Mouse (Mus musculus) kidney, adult 9 months (tissue): ENCODE data around the gene B4galt5.
A peak's percentile ranks its signal among the peaks of the same experiment; 100 is the strongest.

Experiments used
- DNase-seq: peaks from one replicate; pipeline ENCODE4 v3.0.0; 2022

Gene B4galt5

GRCm38 (mm10) chr2:167302641-167303040 lies 46.3 kb downstream of the B4galt5 start:
- DNase-seq: no peak

GRCm38 (mm10) chr2:167302031-167302430 lies 47.0 kb downstream of the B4galt5 start:
- DNase-seq: peak; percentile 66

- no peak for DNase-seq
These were observed 47.4 kb downstream of the B4galt5 start for GRCm38 (mm10) chr2:167301601-167302000.

GRCm38 (mm10) chr2:167300943-167301497 lies 48.0 kb downstream of the B4galt5 start:
- peak; percentile 7 for DNase-seq

- peak; percentile 14 for DNase-seq
These were observed 48.9 kb downstream of the B4galt5 start for GRCm38 (mm10) chr2:167299861-167300667.

DNA sequence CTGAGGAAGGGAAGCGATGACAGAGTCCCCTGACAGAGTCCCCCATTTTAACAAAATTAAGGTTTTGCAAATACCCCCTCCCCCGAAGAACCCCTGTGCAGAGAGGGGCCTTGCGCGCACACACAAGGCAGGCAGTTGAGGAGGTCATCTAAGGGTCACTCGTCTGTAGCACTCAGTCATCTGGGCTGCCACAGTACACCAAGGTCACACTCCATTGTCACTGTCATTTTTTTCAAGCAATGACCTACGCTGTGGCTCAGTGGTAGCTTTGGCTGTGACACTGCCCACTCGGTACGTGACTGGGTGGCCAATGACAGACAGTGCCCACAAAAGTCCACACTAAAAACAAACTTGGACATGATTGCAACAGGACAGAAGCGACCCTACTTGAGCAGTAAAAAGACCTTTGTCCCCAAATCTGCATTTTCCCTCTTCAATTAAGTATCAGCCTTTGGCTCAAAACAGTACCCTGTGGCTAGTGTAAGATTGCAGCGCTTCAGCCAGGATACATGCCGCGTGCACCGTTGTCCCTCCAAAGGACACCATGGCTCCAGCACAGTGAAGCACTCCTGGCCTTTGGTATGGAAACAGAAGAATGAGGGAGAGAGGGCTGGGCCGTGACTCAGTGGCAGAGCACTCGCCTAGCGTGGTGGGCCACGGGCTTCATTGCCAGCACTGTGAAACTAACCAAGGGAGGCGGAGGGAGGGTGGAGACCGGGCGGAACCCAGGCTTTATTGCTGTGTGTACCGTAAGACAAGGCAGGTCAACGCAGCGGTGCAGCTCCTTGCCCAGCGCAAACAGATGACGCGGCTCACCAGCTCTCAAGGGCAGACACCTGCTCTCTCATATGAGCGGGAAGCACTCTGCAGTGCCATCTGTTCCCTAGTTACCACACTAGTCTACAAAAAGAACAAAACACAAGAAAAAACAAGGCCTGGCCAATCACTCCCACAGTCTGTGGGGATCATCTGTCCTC lies 50.0 kb downstream of the B4galt5 start:
- peak; percentile 11 for DNase-seq

DNA sequence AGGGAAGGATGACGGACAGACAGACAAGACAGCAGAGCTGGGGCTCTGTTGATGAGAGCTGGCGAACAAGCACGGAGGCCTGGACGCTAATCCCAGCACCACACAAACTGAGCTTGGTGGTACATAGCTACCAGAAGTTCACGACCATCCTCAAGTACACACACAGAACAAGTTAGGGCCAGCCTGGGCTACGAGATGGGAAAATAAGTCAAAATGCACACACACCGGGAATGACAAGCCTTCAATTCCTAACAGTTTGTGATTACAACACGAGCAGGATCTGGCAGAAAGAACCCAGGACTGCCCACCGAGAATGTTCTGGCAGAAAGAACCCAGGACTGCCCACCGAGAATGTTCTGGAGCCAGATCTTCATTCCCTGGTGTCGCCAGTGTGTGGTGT lies 51.0 kb downstream of the B4galt5 start:
- DNase-seq: no peak

DNA sequence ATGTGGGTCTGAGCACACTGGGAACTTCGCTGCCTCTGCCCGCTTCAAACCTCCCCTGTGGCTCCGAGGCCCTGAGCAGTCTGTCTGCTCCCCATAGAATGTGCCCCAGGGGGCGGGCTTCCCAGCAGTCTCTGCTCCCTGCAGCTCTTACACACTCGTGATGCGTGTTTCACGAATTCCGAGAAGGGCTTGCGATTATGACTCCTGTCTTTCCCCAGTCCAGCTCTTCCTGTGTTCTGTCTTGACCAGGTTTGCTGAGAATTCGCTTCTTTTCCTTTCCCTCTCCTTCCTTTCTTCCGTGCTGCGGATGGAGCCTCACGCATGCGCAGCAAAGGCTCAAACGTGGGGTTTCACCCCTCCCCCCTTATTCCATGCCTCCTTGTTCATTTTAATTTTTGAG lies 54.1 kb downstream of the B4galt5 start:
- DNase-seq: no peak

DNA sequence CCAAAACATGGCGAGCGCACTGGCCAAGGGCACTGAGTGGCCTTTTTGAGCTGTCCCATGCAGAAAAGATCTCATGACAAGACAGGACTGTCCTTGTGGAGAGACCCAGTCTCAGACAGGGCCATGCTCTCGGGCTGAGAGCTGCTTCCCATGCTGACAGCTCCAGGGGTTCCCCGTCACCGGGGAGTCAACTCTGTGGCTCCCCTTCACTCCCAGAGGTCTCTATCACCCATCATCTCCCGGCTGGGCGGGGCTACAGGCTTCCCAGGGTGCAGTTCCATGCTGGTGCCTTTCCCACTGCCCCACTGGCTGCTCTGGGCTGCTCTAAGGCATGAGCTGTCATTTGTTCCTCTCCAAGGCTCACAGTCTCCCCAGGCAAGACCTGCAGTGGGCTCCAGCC lies 54.8 kb downstream of the B4galt5 start:
- peak; percentile 1 for DNase-seq

DNA sequence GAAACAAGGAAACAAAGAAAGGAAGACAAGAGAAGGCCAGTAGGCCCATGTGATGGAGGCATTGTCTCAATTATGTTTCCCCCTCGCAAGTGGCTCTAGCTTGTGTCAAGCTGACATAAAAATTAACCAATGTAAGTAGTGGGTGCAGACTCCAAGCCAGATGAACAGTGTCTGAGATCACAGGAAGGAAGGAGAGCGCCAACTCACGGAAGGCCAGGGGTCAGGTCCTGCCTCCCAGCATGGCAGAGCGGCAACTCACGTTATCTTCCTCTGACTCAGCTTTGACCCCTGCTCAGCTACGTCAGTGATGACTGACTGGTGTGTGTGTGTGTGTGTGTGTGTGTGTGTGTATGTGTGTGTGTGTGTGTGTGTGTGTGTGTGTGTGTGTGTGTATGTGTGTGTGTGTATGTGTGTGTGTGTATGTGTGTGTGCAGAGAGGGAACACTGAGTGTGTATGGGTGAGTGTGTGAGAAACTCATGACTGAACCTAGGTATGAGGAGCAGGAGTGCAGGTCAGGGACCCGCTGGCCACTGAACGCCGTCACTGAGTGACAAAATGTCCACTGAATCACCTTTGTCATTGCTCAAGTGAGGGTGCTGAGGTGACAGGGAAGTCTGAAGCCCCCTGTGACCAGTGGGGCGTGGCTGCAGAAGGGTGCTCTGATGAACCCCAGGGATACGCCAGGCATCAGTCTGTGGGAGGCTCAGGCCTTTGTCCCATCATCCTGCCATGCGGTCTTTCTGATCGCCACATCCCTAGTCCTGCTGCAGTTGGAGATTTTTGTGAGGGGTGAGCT lies 55.5 kb downstream of the B4galt5 start:
- DNase-seq: peak; percentile 54

GRCm38 (mm10) chr2:167292854-167293253 lies 56.1 kb downstream of the B4galt5 start:
- peak; percentile 3 for DNase-seq

GRCm38 (mm10) chr2:167292151-167292591 lies 56.8 kb downstream of the B4galt5 start:
- peak; percentile 9 for DNase-seq

DNA sequence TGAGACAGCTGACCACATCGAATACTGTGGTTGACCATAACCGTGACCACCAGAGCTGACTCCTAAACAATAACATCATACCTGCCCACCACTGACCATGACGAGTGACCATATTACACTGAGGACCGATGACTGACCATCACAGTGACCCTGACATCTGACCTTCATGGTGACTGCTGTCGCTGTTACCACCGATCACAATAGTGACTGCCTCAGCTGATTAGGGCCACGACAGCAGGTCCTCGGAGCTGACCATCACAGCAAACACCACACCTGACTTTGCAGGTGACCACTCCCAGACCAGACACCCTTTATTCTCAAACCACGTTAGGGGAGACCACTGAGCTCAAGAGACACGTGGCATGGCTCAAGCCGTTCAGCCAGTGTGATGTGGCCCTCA lies 57.3 kb downstream of the B4galt5 start:
- peak; percentile 3 for DNase-seq

DNA sequence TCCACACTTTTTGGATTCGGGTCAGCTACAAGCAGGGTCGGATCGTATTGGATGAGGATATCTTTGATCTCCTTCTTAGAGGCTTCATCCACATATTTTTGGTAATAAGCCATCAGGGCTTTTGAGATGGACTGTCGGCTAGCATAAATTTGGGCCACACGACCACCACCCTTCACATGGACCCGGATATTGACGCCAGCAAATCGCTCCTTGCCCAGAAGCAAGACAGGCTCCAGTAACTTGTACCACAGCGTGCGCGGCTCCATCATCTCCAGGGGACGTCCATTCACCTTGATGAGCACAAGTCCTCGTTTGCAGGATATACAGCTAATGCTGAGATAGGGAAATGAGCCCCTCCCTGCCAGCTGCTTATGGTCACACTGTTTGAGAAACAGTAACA lies 67.5 kb downstream of the B4galt5 start:
- peak; percentile 2 for DNase-seq

- DNase-seq: no peak
These were observed 68.0 kb downstream of the B4galt5 start for GRCm38 (mm10) chr2:167280986-167281310.

- DNase-seq: peak; percentile 75
These were observed 68.6 kb downstream of the B4galt5 start for GRCm38 (mm10) chr2:167280090-167280985.

DNA sequence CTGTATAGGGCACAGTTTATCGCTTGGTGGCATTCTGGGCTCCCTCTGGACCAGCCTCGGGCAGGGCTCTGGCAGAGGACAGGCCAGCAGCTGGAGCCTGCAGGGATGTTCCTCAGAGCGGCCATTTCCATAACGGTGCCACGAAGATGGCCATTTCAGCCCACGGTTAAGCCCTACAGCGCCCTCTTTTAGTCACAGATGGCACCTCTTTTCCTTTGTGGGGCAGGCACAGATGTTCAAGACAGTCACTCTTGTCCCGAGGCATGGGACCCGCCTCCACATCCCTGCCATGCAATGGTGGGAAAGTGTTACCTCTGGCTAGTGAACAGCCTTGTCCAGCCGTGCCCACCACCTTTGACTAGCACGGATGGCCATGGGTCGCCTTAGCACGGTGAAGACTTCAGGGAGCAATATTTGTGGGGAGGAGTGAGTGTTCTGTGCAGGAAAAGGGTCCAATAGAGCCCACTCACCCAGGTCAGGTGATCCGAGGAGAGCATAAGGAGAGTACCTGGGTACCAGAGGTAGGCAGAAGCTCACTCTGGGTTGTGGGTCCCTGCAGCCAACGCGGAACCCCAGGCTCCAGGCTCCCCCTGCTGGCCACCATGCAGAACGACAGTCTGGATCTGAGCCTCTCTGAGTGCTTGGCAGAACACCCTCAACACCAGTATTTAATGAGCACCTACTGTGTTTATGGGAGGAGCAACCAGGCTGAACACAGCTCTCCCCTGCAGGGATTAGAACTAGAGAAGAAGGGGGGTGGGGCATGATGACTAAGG lies 70.0 kb downstream of the B4galt5 start:
- peak; percentile 63 for DNase-seq

- DNase-seq: no peak
These were observed 71.0 kb downstream of the B4galt5 start for GRCm38 (mm10) chr2:167278011-167278410.

DNA sequence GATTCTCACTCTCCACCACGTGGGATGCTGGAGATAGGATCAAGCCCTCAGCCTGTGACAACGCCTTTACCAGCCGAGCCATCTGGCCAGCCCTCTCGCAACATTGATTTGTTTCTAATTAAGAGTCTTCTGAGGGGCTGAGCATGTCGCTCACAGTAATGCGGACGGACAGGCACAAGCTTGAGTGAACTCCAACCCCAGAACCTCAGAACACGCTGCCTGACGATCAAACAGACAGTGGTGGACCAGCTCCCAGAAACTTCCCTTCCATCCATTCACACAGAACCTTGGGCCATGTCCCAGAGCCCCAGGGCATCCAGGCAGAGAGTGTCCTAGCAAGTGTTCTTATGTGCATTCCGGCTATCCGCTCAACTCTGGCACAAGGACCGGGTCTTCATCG lies 72.0 kb downstream of the B4galt5 start:
- DNase-seq: no peak

GRCm38 (mm10) chr2:167275856-167276255 lies 73.1 kb downstream of the B4galt5 start:
- no peak for DNase-seq
